Mouse (Mus musculus) layer of hippocampus, adult 18-20 months (tissue): ENCODE measurements around the gene Ggcx. TPM values are rescaled to one million over a fixed set of nuclear protein-coding genes. Genes with fewer than 3 reads are reported as not detected.
"Not testable (repeated sequence)": the region's sequence is repeated elsewhere in the genome, so short reads cannot be mapped to it uniquely, and the experiment has no call there.

Experiments
- DNase-seq, 2 experiments: peaks; one replicate each; pipeline ENCODE4 v3.0.0; 2022; ENCODE audit warnings: low spot score in 2 of 2
- total RNA-seq, 2 experiments: library from RNA; stranded (reverse); gene quantifications; 2 replicates each; pipeline ENCODE4 v1.2.3; 2021

Gene Ggcx
- total RNA-seq, 2 experiments from 2014 or later, result 21.7 to 23.3 TPM

- DNase-seq, result no peak
Observed at GRCm38 (mm10) chr6:72458921-72459320, 44.8 kb downstream of the Ggcx start.

DNA sequence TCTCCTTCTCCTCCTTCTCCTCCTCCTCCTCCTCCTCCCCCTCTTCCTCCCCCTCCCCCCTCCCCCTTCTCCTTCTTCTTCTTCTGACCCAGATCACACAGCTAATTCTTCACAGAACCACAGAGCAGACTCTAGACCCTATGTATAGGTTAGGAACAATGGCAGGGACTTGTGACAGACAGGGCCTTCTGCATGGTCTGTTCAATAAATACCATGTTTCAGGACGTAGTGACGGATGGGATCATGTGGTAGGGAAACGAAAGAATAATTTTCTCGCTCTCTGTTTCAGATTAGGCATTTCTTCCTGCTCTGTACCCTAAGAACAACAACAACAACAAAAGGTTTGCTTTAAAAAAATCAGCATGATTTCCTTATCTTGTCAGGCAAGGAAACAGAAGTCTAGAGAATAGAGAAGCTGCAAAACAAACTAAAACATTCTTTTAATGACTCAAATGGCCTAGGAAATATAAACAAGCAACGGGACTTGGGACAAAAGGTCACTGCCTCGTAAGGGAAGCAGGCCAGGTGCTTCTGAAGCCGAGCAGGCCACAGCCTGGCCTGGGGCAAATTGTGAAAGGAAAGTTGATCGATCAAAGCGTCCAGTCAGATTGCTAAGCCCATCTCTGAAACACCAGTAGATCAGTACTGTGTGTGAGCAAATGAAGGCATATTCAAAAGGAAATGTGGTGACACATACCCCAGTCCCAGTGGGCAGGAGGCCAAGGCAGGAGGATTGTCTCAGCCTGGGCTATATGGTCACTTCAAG is 46.1 kb downstream of the Ggcx start:
- DNase-seq, result no peak

GRCm38 (mm10) chr6:72462550-72463257 is 48.6 kb downstream of the Ggcx start:
- DNase-seq, result not testable (repeated sequence)

GRCm38 (mm10) chr6:72465361-72466157 is 51.5 kb downstream of the Ggcx start:
- DNase-seq, result no peak

DNA sequence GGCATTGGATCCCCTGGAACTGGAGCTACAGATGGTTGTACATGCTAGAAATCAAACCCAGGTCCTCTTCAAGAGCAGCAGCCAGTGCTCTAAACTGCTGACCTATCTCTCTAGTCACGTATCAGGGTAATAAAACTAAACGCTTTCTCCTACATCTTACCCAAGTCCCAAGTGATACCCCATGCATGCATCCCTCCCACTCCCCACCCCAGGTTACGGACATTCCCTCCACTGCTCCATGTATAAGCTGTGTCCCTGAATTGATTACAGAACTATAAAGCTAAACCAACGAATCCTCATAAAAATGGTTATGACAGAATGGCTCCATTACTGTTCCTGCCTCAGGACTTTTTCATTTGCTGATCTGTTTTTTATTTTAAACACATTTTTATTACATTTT is 52.1 kb downstream of the Ggcx start:
- DNase-seq, result no peak

DNA sequence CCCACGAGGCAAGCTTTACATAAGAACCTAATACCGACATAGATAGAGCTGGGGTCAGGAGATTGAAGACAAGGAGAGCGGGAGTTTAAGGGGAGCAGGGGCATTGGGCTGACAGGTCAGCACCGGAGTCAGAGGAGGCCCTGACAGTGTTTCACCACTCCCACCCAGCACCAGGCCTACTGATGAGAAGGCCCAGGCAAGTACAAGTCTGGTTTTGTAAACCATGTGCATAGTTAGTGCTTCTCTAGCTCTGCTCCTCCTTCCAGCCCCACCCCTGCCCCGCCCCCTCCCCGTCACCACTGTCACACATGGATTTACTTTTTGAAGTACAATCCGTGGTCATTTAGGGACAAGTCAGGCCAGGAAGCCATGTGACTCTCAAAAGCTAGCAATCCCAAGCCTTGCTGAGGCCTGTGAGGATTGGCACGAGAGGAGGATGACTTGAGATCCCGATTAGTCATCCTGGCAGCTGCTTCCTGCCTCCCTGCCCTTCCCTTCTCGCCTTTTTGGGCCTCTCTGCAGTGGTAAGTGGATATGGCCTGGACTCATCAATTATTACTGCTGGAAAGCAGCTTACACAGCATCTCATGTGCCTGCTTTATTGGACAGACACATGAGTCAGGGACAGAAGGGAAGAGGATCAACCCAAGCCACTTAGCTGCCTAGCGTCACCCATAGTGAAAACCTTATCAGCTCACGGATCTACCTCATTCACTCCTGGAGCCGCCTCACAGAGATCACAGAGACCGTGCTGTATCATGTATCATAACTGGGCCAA is 59.3 kb downstream of the Ggcx start:
- no peak for DNase-seq

- DNase-seq, result peak; percentile 72 to 80
Observed at GRCm38 (mm10) chr6:72475221-72475985, 61.3 kb downstream of the Ggcx start.

DNA sequence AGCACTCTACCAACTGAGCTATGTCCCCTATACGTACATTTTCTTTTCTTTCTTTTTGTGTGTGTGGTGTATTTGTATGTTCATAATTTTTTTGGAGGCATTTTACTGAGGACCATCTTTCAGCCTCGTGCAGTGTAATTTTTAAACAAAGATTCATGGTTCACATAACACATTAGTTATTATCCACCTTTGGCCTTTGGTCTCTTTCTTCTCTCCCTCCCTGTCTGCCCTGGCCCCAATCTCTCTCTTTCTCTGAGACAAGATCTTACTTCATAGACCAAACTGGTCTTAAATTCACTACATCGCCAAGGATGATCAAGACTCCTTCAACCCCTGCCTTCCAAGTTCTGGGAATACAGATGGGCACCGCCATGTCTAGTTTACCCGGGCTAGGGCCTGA is 62.7 kb downstream of the Ggcx start:
- DNase-seq, result no peak

GRCm38 (mm10) chr6:72477621-72478020 is 63.5 kb downstream of the Ggcx start:
- DNase-seq, result peak in 1 of 2 experiments; percentile 10

DNA sequence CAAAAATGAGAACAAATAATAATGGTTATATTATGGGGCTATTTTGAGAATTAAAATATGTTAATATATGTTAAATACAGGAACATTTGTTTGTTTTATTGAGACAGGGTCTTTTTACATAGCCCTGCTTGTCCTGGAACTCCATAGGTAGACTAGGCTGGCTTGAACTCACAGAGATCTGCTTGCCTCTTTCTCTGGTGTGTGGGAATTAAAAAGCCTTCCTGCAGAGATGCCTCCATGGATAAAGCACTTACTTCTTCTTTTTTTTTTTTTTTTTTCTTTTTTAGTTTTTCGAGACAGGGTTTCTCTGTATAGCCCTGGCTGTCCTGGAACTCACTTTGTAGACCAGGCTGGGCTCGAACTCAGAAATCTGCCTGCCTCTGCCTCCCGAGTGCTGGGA is 64.6 kb downstream of the Ggcx start:
- not testable (repeated sequence) for DNase-seq

DNA sequence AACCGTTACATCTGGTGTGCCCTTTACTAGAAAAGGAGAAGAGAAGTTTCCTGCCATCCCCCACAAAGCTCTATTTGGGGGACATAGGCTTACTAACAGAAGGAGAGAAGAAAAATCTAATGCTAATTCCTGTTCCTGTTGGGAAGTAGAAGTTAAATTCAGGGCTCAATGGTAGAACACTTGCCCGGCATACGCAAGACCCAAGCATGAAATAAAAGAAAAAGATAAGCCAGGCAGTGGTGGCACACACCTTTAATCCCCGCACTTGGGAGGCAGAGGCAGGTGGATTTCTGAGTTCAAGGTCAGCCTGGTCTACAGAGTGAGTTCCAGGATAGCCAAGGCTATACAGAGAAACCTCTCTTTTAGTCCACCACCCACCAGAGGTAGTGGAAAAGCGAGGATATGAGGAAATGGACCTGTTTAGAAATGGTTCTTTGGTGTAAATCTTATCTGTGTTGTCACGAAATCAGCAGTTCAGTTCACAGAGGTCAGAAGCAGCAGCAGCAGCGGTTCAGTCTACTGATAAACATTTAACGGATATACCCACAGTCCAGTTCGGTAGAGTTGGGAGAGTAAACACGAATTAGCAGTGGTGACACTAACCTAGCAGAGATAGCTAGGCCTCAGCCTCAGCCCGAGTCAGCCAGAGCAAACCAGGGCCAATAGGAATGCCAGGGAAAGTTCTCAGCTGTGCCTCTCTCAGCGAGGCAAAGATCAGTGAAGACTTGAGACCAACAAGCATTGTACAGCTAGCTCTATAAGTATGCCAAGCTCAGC is 65.7 kb downstream of the Ggcx start:
- no peak for DNase-seq

DNA sequence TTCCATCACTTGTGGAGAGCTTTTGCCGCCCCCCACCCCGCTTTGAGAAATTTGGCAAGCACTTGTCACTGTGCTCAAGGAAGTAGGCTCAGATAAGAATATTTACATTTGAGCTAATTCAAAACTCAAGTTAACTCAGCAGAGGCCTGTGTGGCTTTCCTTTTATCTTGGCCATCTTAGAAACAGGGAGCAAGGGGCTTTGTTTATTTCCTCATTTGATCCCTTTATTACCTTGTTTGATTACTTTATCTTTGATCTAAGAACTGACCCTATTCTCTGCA is 66.3 kb downstream of the Ggcx start:
- no peak for DNase-seq

Other genes starting within 250 kb of the Ggcx start
- 1 to 10 TPM; 3.2 to 3.4 TPM for gene Atoh8, start 178.7 kb upstream of the Ggcx start, total RNA-seq
- not detected for gene Sftpb, start 109.7 kb upstream of the Ggcx start, total RNA-seq
- gene Usp39, start 69.1 kb upstream of the Ggcx start, total RNA-seq, result 10 to 100 TPM; 31.1 to 33.1 TPM
- 10 to 100 TPM; 17.0 to 17.9 TPM for gene 0610030E20Rik, start 67.0 kb upstream of the Ggcx start, total RNA-seq
- gene Tmem150a, start 58.9 kb upstream of the Ggcx start, total RNA-seq, result 1 to 10 TPM; 8.4 to 9.2 TPM
- 10 to 100 TPM; 87.5 to 89.4 TPM for gene Rnf181, start 47.4 kb upstream of the Ggcx start, total RNA-seq
- gene Vamp5, start 33.8 kb upstream of the Ggcx start, total RNA-seq, result 1 to 10 TPM; 5.8 to 8.1 TPM
- 10 to 100 TPM; 17.7 to 18.9 TPM for gene Vamp8, start 23.6 kb upstream of the Ggcx start, total RNA-seq
- 100 to 1,000 TPM; 193 to 211 TPM for gene Mat2a, start 25.2 kb downstream of the Ggcx start, total RNA-seq
- under 1 TPM; 0.67 to 0.76 TPM for gene Sh2d6, start 107.4 kb downstream of the Ggcx start, total RNA-seq
- 1 to 10 TPM; 3.9 to 5.0 TPM for gene Capg, start 130.1 kb downstream of the Ggcx start, total RNA-seq
- 10 to 100 TPM; 24.5 to 24.8 TPM for gene Elmod3, start 184.1 kb downstream of the Ggcx start, total RNA-seq
- gene Retsat, start 184.2 kb downstream of the Ggcx start, total RNA-seq, result 10 to 100 TPM; 64.3 to 76.9 TPM
- 10 to 100 TPM; 95.0 to 98.9 TPM for gene Tgoln1, start 202.7 kb downstream of the Ggcx start, total RNA-seq